Mouse (Mus musculus) heart, postnatal 0 days (tissue): ENCODE data around the gene Ston2. TPM values are rescaled to one million over a fixed set of nuclear protein-coding genes. Genes with fewer than 3 reads are reported as not detected.

Experiments used
- ATAC-seq: fragments of 200-750 bp; cut with Nextera tagmentation; 2 replicates; pipeline ENCODE4 v1.8.0; 2017; ENCODE audit warnings: low read depth, moderate number of reproducible peaks, moderate library complexity; ENCODE audit not compliant: insufficient read depth
- DNase-seq: peaks from one replicate; pipeline ENCODE4 v3.0.0-alpha.2; 2016; ENCODE audit warnings: low spot score
- H3K27ac ChIP-seq: fragments of 300-500 bp; sonication (generic); 2 replicates; pipeline ENCODE4 v1.5.1; 2014; ENCODE audit warnings: low read depth, mild to moderate bottlenecking
- H3K27me3 ChIP-seq: fragments of 300-500 bp; sonication (generic); 2 replicates; pipeline ENCODE4 v1.6.1; 2014; ENCODE audit warnings: low read length, mixed read lengths; ENCODE audit not compliant: control insufficient read depth, insufficient read depth
- H3K36me3 ChIP-seq: fragments of 300-500 bp; sonication (generic); replicated peaks from 2 replicates; pipeline ENCODE4 v1.6.1; 2014; ENCODE audit warnings: low read length, mixed read lengths; ENCODE audit not compliant: control insufficient read depth, insufficient read depth
- H3K4me1 ChIP-seq: fragments of 300-500 bp; sonication (generic); 2 replicates; pipeline ENCODE4 v1.6.1; 2014; ENCODE audit warnings: antibody characterized with exemption; ENCODE audit not compliant: control insufficient read depth, insufficient read depth
- H3K4me2 ChIP-seq: fragments of 300-500 bp; sonication (generic); 2 replicates; pipeline ENCODE4 v1.6.1; 2014; ENCODE audit warnings: low read depth, mild to moderate bottlenecking, low read length, moderate library complexity
- H3K4me3 ChIP-seq: fragments of 300-500 bp; sonication (generic); 2 replicates; pipeline ENCODE4 v1.5.1; 2014; ENCODE audit warnings: low read depth, low read length
- H3K9ac ChIP-seq: fragments of 300-500 bp; sonication (generic); replicated peaks from 2 replicates; pipeline ENCODE4 v1.6.1; 2014; ENCODE audit warnings: low read depth, low read length, mixed read lengths
- H3K9me3 ChIP-seq: fragments of 300-500 bp; sonication (generic); replicated peaks from 2 replicates; pipeline ENCODE4 v1.6.1; 2016; ENCODE audit warnings: low read length; ENCODE audit not compliant: control insufficient read depth
- CTCF ChIP-seq: IDR thresholded peaks from 2 replicates; pipeline ENCODE4 v1.5.1; 2016; ENCODE audit warnings: antibody characterized with exemption, control low read depth, low read depth
- EP300 ChIP-seq: IDR thresholded peaks from 2 replicates; pipeline ENCODE4 v1.6.1; 2016; ENCODE audit warnings: antibody characterized with exemption, low read depth
- WGBS: fragments of 180-500 bp; shearing (Covaris S2); extraction: QIAGEN DNeasy Blood & Tissue Kit; methylation state at CpG from one replicate; pipeline ENCODE4 v1.1.7; 2014; 5-methylcytosine and 5-hydroxymethylcytosine counted together
- polyA plus RNA-seq: library from polyadenylated mRNA; unstranded; fragments of >200 nt; fragmentation: Nextera tagmentation; extraction: Ambion mirVana; gene quantifications from 2 replicates; pipeline ENCODE4 v1.2.1, GENCODE M21; 2015
- total RNA-seq: library from RNA; depleted of rRNA; stranded (reverse); fragments of >200 nt; gene quantifications from 2 replicates; pipeline ENCODE4 v1.2.3, GENCODE M21; 2014; ENCODE audit warnings: low replicate concordance

The Ston2 gene
- total and polyA plus RNA-seq, 2 experiments from 2014 or later, result 0.57 to 0.95 TPM

DNA sequence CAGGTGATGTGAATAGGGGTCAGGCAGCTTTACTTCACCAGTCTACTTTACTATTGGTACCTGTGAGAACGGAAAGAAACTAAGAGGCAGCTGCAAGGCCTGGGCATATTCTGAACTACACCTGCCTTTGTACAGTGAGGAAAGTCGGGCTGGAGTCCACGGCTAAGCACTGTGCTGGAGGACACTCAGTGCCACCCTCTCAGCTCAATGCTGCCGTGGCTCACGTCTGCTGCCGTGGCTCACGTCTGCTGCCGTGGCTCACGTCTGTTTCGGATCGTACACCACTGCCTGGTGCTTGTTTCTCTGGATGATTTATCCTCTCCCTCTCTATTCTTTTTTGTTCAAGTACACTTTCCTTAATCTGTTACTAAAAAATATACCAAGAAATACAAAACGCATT lies 32.3 kb upstream of the Ston2 start:
- peaks cover 87% of the 10 kb centered on the region for H3K36me3 ChIP-seq
- no peak overlapping the region for H3K27ac ChIP-seq
- no peaks in the 10 kb centered on the region for H3K9me3 ChIP-seq
- 91% methylated on average over 12 of the region's 12 CpGs for WGBS
- no peak for DNase-seq
- no peak overlapping the region for H3K9ac ChIP-seq
- ATAC-seq, result no peak
- H3K4me3 ChIP-seq, result no peak overlapping the region
- H3K4me1 ChIP-seq, result no peaks in the 10 kb centered on the region
- TF ChIP-seq CTCF (no peak), EP300 (no peak)
- no peaks in the 10 kb centered on the region for H3K27me3 ChIP-seq
- H3K4me2 ChIP-seq, result no peak overlapping the region

DNA sequence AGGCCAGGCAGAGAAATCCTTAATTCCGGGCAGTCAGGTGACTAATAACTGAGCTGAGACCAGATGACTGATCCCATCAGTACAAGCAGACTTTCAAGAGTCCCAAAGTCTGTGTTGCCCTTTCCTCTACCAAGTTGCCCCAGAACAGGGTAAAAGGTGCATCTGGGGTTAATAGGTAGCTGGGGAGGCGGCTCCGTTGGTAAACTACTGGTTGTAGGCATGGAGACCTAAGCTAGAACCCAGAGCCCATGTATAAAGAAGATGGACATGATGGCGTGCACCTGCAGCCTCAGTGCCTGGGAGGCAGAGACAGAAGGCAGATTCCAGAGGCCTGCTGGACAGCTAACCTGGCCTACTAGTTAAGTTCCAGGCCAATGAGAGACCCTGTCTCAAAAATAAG lies 30.5 kb upstream of the Ston2 start:
- DNase-seq (no peak), ATAC-seq (no peak)
- H3K27ac ChIP-seq, result no peak overlapping the region
- no peak overlapping the region for H3K4me3 ChIP-seq
- H3K9me3 ChIP-seq, result no peaks in the 10 kb centered on the region
- H3K4me1 ChIP-seq, result no peaks in the 10 kb centered on the region
- H3K9ac ChIP-seq, result no peak overlapping the region
- no peaks in the 10 kb centered on the region for H3K27me3 ChIP-seq
- TF ChIP-seq EP300 (no peak), CTCF (no peak)
- H3K4me2 ChIP-seq, result no peak overlapping the region
- WGBS, result 90% methylated on average over 4 of the region's 4 CpGs
- H3K36me3 ChIP-seq, result peaks cover 86% of the 10 kb centered on the region

DNA sequence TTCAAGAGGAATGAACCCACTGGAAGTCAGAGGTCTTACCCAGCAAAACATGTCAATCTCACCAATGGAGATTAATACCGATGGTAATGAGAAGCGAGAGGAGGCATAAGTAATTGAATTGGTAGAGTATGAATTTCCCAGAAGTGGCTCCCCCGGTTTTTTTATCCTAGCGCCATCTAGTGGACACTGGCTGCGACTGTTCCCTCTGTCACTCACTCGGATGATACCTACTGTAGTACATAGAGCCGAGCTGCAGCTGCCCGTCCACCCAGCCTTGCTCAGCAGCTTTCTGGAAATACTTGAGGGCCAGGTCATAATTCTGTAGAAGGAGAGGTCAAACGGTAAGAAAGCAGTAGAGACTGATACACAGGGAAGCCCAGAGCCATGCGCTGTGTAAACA lies 27.8 kb upstream of the Ston2 start:
- no peaks in the 10 kb centered on the region for H3K4me1 ChIP-seq
- 0 out of 2 replicates have a peak, but pooled peaks have one; percentile 30 for ATAC-seq
- 29% methylated on average over 10 of the region's 10 CpGs for WGBS
- no peaks in the 10 kb centered on the region for H3K27me3 ChIP-seq
- no peak overlapping the region for H3K4me3 ChIP-seq
- H3K4me2 ChIP-seq, result no peak overlapping the region
- no peak overlapping the region for H3K9ac ChIP-seq
- no peak overlapping the region for H3K27ac ChIP-seq
- no peaks in the 10 kb centered on the region for H3K9me3 ChIP-seq
- peaks cover 86% of the 10 kb centered on the region for H3K36me3 ChIP-seq
- peak; percentile 39 for DNase-seq
- peak; percentile 61 for TF ChIP-seq CTCF
- no peak for TF ChIP-seq EP300

DNA sequence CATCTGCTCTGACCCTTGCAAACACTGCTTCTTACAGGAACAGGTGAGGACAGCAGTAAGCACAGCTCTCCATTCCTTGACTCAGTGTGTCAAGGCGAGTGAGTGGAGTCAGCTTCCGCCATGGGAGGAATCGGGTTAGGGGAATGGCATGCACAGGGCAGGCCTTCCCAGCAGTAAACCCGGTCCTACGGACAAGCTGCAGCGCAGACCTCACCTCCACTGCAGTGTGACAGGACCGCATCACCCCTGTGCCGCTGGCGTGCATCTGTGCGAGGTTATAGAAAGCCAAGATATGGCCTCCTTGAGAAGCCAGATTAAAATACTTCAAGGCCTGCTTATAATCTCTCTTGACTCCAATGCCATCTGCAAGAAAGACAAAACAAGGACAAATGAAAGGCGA lies 27.4 kb upstream of the Ston2 start:
- WGBS, result 95% methylated on average over 11 of the region's 11 CpGs
- DNase-seq (no peak), ATAC-seq (no peak)
- Histone ChIP-seq H3K9ac (no peak overlapping the region), H3K27me3 (no peaks in the 10 kb centered on the region), H3K4me3 (no peak overlapping the region), H3K36me3 (peaks cover 87% of the 10 kb centered on the region), H3K9me3 (no peaks in the 10 kb centered on the region), H3K4me1 (no peaks in the 10 kb centered on the region), H3K27ac (no peak overlapping the region), H3K4me2 (no peak overlapping the region)
- TF ChIP-seq EP300 (no peak), CTCF (no peak)

DNA sequence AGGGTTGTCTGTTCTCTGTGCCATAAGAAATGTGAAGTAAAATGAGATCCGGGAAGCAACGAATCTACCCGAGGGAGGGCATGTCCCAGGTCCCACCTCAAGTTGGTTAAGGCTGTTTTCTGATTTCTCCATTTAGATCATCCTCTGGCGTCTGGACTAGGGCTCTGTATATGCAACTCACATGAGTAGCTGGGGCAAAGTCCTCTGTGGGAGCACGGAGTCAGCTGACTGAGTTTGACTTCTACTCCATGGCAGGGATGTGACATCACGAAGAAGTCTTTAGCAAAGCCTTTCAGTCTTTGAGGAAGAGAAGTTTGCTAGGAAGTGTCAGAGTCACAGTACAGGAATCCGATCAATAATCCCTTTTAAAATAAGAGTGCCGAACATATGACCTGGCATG lies 20.7 kb upstream of the Ston2 start:
- Histone ChIP-seq H3K9me3 (no peaks in the 10 kb centered on the region), H3K9ac (no peak overlapping the region), H3K4me1 (no peaks in the 10 kb centered on the region), H3K36me3 (peaks cover 65% of the 10 kb centered on the region), H3K27me3 (no peaks in the 10 kb centered on the region), H3K4me3 (no peak overlapping the region), H3K27ac (no peak overlapping the region), H3K4me2 (no peak overlapping the region)
- no peak for TF ChIP-seq CTCF
- TF ChIP-seq EP300, result no peak
- DNase-seq (no peak), ATAC-seq (no peak)
- 87% methylated on average over 8 of the region's 8 CpGs for WGBS

DNA sequence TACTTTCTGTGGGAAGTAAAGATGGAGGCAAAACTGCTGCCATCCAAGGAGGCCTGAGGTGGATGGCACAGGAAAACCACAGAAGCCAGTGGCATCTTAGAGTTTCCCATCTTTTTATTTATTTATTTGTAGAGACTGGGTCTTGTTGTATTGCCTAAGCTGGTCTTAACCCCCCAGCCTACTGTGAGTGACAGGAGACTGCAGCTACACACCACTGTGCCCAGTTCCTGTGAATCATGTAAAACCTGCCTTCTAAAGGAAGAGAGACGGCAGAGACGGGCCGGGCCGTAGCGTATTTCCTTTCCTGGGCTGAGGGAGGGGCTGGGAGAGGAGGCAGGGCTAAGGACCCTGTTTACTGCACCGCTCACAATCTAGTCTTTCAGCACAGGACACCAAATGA lies 19.6 kb upstream of the Ston2 start:
- Histone ChIP-seq H3K27me3 (no peaks in the 10 kb centered on the region), H3K9ac (no peak overlapping the region), H3K36me3 (peaks cover 54% of the 10 kb centered on the region), H3K4me2 (no peak overlapping the region), H3K9me3 (no peaks in the 10 kb centered on the region), H3K4me1 (no peaks in the 10 kb centered on the region), H3K4me3 (no peak overlapping the region), H3K27ac (no peak overlapping the region)
- DNase-seq (no peak), ATAC-seq (no peak)
- 72% methylated on average over 6 of the region's 6 CpGs for WGBS
- TF ChIP-seq CTCF, result no peak
